Mouse (Mus musculus) kidney, adult 9 months (tissue): Measurements from ENCODE around the gene Lcn12.

ENCODE experiments used
- DNase-seq: peaks from one replicate; pipeline ENCODE4 v3.0.0; 2022

Lcn12 gene

GRCm38 (mm10) chr2:25457022-25457896 lies 36.5 kb downstream of the Lcn12 start:
- DNase-seq: no peak

- DNase-seq: no peak
These were observed 37.3 kb downstream of the Lcn12 start, which contains the start of gene Clic3 for GRCm38 (mm10) chr2:25456205-25456953. Clic3 (plus strand) TSS chr2:25456838.

- DNase-seq: no peak
These were observed 40.8 kb downstream of the Lcn12 start for GRCm38 (mm10) chr2:25452951-25453350.

GRCm38 (mm10) chr2:25450853-25451647 lies 42.7 kb downstream of the Lcn12 start:
- peak; percentile 44 for DNase-seq

- no peak for DNase-seq
These were observed 51.0 kb downstream of the Lcn12 start for GRCm38 (mm10) chr2:25442682-25443081.

- no peak for DNase-seq
These were observed 52.6 kb downstream of the Lcn12 start for GRCm38 (mm10) chr2:25441067-25441466.
